Mouse (Mus musculus): ENCODE measurements around the gene Ephb2. TPM values are rescaled to one million over a fixed set of nuclear protein-coding genes. Genes with fewer than 3 reads are reported as not detected.

Gene Ephb2
- total RNA-seq, 2 experiments from 2014 or later = 4.6 to 5.4 TPM

DNA sequence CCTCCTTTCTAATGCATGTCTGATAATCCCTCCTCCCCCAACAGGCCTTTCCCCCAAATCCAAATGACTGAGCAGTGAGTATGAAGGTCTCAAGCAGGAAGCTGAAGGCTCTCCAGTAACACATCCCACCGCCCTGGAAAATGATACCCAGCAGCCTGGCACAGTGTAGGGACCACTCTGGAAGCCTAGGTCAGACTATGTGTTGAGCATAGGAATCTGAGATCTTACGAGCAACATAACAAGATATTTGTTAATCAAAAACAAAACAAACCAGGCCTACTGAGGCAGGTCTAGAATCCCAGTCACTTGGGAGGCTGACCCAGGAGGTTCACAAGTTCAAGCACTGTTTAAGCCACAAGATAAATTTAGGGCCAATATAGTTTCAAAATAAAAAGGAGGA, 235.3 kb downstream of the Ephb2 start:
- no peak for DNase-seq

GRCm38 (mm10) chr4:136599869-136600268, 235.9 kb downstream of the Ephb2 start:
- DNase-seq = no peak

DNA sequence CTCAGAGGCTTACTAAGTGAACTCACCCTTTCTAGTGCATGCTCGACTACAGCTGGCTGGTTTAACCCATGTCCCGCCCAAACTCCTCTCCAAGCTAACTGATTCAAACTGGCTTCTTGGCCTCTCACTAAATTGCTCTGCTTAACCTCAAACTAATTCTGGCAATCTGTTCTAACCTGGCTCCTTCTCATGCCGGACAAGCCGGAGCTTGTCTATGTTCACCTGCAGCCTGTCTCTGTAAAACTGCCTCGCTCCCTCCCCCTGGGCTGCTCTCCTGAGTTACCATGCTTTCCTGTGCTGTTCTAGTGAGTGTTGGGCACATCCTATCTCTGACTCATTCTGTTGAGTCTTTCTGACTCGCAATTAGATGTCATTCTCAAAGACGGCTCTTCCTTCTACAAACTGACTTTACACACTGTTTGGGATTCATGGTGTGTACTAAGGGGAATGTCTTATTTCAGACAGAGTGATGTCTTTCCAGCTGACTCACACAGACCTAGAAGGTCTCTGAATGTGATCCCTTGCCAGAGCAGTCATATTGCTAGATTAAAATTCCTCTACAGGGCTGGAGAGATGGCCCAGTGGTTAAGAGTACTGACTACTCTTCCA, 237.4 kb downstream of the Ephb2 start:
- DNase-seq = no peak

Small RNA genes lying within 50 kb of the gene (microRNA-seq; reads per million reads assigned to microRNA genes)
- 0 reads per million in 2 experiments for gene Gm22180

Other genes starting within 250 kb of the Ephb2 start
- gene Kdm1a, start 233.3 kb downstream of the Ephb2 start, total RNA-seq (2021) = 10 to 100 TPM; 28.9 to 36.7 TPM
- gene Tex46, start 225.6 kb downstream of the Ephb2 start, total RNA-seq (2021) = not detected
- gene Lactbl1, start 213.4 kb downstream of the Ephb2 start, total RNA-seq (2021) = not detected
- gene C1qb, start 50.2 kb upstream of the Ephb2 start, total RNA-seq (2021) = 10 to 100 TPM; 22.0 to 23.2 TPM
- 10 to 100 TPM; 22.7 to 23.9 TPM for gene C1qc, start 57.1 kb upstream of the Ephb2 start, total RNA-seq (2021)
- 10 to 100 TPM; 23.3 to 23.8 TPM for gene C1qa, start 62.8 kb upstream of the Ephb2 start, total RNA-seq (2021)
- under 1 TPM in 1 of 2 experiments, not detected in 1; 0.05 TPM for gene Epha8, start 120.8 kb upstream of the Ephb2 start, total RNA-seq (2021)
- gene Zbtb40, start 212.8 kb upstream of the Ephb2 start, total RNA-seq (2021) = 1 to 10 TPM; 3.5 to 5.0 TPM